Mouse (Mus musculus) E14TG2a.4 (cell line): ENCODE measurements around the gene Utp20.

Experiments
- CTCF ChIP-seq: conservative IDR thresholded peaks from 2 replicates; pipeline ENCODE4 v1.5.1; 2014; ENCODE audit warnings: low read length
- NANOG ChIP-seq: IDR thresholded peaks from 2 replicates; pipeline ENCODE4 v1.6.1; 2014; ENCODE audit warnings: borderline replicate concordance, low read length, mixed read lengths

- TF ChIP-seq CTCF (no peak), NANOG (no peak)
Measured at GRCm38 (mm10) chr10:88715621-88716020, 111.0 kb downstream of the Utp20 start.
